Mouse (Mus musculus): ENCODE results near the gene Dnajb6.

DNA sequence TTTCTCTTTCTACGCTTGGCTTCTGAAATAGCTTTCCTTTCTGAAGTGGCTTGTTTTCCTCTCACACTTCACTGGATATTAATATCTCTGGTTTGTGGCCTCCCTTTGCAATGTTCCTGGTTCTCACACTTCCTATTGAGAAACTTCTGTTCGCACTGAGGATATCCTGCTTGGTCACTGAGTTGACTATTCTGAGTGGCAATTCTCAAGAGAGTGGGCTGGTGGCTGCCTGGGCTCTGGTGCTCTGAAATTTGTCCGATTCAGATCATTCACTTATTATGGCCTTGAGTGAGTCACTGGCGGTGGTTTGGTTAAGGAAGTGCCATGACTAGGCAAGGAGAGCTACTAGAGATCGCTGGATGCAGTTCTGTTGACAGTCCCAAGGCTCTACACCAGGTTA lies 118.9 kb downstream of the Dnajb6 start:
- TF ChIP-seq CTCF (IDR thresholded peaks at IDR 0.05; ENCODE audit: control insufficient read depth, insufficient read depth, insufficient replicate concordance, low read depth, low read length) (no peak), POLR2A (IDR thresholded peaks at IDR 0.05; ENCODE audit: control insufficient read depth, low read depth, low read length) (no peak)

All from testis, adult 2 months (tissue).